Mouse (Mus musculus) forebrain, embryonic 14.5 days (tissue): Measurements from ENCODE around the gene Ric3. TPM values are rescaled to one million over a fixed set of nuclear protein-coding genes. Genes with fewer than 3 reads are reported as not detected.
A peak's percentile ranks its signal among the peaks of the same experiment; 100 is the strongest.
"Not testable (repeated sequence)": the region's sequence is repeated elsewhere in the genome, so short reads cannot be mapped to it uniquely, and the experiment has no call there.

Source experiments
- ATAC-seq: fragments of 200-750 bp; cut with Nextera tagmentation; 2 replicates; pipeline ENCODE4 v1.8.0; 2017; ENCODE audit warnings: mild to moderate bottlenecking, moderate library complexity
- DNase-seq: peaks from one replicate; pipeline ENCODE4 v3.0.0-alpha.2; 2015; ENCODE audit warnings: low spot score
- H3K27ac ChIP-seq: fragments of 300-500 bp; sonication (generic); 2 replicates; pipeline ENCODE4 v1.5.1; 2014; ENCODE audit warnings: low read depth, mild to moderate bottlenecking, control low read depth, low read length, moderate library complexity
- H3K27me3 ChIP-seq: fragments of 300-500 bp; sonication (generic); replicated peaks from 2 replicates; pipeline ENCODE4 v1.6.1; 2014; ENCODE audit warnings: low read length, control low read depth, mixed read lengths; ENCODE audit not compliant: control insufficient read depth, insufficient read depth
- H3K36me3 ChIP-seq: fragments of 300-500 bp; sonication (generic); 2 replicates; pipeline ENCODE4 v1.6.1; 2014; ENCODE audit warnings: low read length, control low read depth; ENCODE audit not compliant: control insufficient read depth, insufficient read depth
- H3K4me1 ChIP-seq: fragments of 300-500 bp; sonication (generic); 2 replicates; pipeline ENCODE4 v1.6.1; 2014; ENCODE audit warnings: antibody characterized with exemption, low read length, control low read depth; ENCODE audit not compliant: control insufficient read depth, insufficient read depth
- H3K4me2 ChIP-seq: fragments of 300-500 bp; sonication (generic); 2 replicates; pipeline ENCODE4 v1.6.1; 2014; ENCODE audit warnings: mild to moderate bottlenecking, control low read depth, low read length
- H3K4me3 ChIP-seq: fragments of 300-500 bp; sonication (generic); 2 replicates; pipeline ENCODE4 v1.5.1; 2014; ENCODE audit warnings: low read depth, low read length, control low read depth
- H3K9ac ChIP-seq: fragments of 300-500 bp; sonication (generic); 2 replicates; pipeline ENCODE4 v1.6.1; 2014; ENCODE audit warnings: mild to moderate bottlenecking, low read length, control low read depth, moderate library complexity
- H3K9me3 ChIP-seq: fragments of 300-500 bp; sonication (generic); replicated peaks from 2 replicates; pipeline ENCODE4 v1.6.1; 2016; ENCODE audit warnings: low read length, control low read depth, mixed read lengths; ENCODE audit not compliant: control insufficient read depth
- WGBS: fragments of 180-500 bp; shearing (Covaris S2); extraction: QIAGEN DNeasy Blood & Tissue Kit; methylation state at CpG from one replicate; pipeline ENCODE4 v1.1.7; 2014; 5-methylcytosine and 5-hydroxymethylcytosine counted together
- polyA plus RNA-seq: library from polyadenylated mRNA; unstranded; fragments of >200 nt; fragmentation: Nextera tagmentation; extraction: Ambion mirVana; gene quantifications from 2 replicates; pipeline ENCODE4 v1.2.1, GENCODE M21; 2014

Gene Ric3
- polyA plus RNA-seq, 1 experiment from 2014 or later, result 27.2 TPM

- Histone ChIP-seq H3K27me3 (no peaks in the 10 kb centered on the region), H3K9me3 (no peaks in the 10 kb centered on the region), H3K9ac (no peak overlapping the region), H3K4me3 (no peak overlapping the region), H3K27ac (no peak overlapping the region), H3K4me1 (no peaks in the 10 kb centered on the region), H3K36me3 (no peaks in the 10 kb centered on the region), H3K4me2 (no peak overlapping the region)
- ATAC-seq, result no peak
- 84% methylated on average over 3 of the region's 3 CpGs for WGBS
- DNase-seq, result no peak
Measured at GRCm38 (mm10) chr7:109101167-109101566, 18.0 kb upstream of the Ric3 start.

GRCm38 (mm10) chr7:109098145-109099018 lies 15.3 kb upstream of the Ric3 start:
- Histone ChIP-seq H3K9me3 (no peaks in the 10 kb centered on the region), H3K27me3 (no peaks in the 10 kb centered on the region)

GRCm38 (mm10) chr7:109097203-109097602 lies 14.1 kb upstream of the Ric3 start:
- 76% methylated on average over 7 of the region's 7 CpGs for WGBS

More at GRCm38 (mm10) chr7:109098145-109099018, 15.3 kb upstream of the Ric3 start:
- no peaks in the 10 kb centered on the region for H3K4me1 ChIP-seq
- ATAC-seq (peak; percentile 72), DNase-seq (peak; percentile 80)
- no peak overlapping the region for H3K27ac ChIP-seq
- H3K4me3 ChIP-seq, result no peak overlapping the region
- H3K9ac ChIP-seq, result no peak overlapping the region
- WGBS, result 22% methylated on average over 6 of the region's 6 CpGs
- no peak overlapping the region for H3K4me2 ChIP-seq
- H3K36me3 ChIP-seq, result no peaks in the 10 kb centered on the region

GRCm38 (mm10) chr7:109096618-109097017 lies 13.5 kb upstream of the Ric3 start:
- no peak overlapping the region for H3K9ac ChIP-seq

More at GRCm38 (mm10) chr7:109097203-109097602, 14.1 kb upstream of the Ric3 start:
- H3K27ac ChIP-seq, result no peak overlapping the region
- no peak for DNase-seq
- H3K4me3 ChIP-seq, result no peak overlapping the region
- no peak overlapping the region for H3K4me2 ChIP-seq
- H3K27me3 ChIP-seq, result no peaks in the 10 kb centered on the region
- no peak overlapping the region for H3K9ac ChIP-seq
- no peak for ATAC-seq
- no peaks in the 10 kb centered on the region for H3K36me3 ChIP-seq
- no peaks in the 10 kb centered on the region for H3K4me1 ChIP-seq
- H3K9me3 ChIP-seq, result no peaks in the 10 kb centered on the region

GRCm38 (mm10) chr7:109094294-109094693 lies 11.2 kb upstream of the Ric3 start:
- H3K27ac ChIP-seq, result no peak overlapping the region
- H3K4me3 ChIP-seq, result no peak overlapping the region
- no peaks in the 10 kb centered on the region for H3K4me1 ChIP-seq
- ATAC-seq (no peak), DNase-seq (no peak)
- no peaks in the 10 kb centered on the region for H3K36me3 ChIP-seq
- H3K27me3 ChIP-seq, result no peaks in the 10 kb centered on the region
- no peaks in the 10 kb centered on the region for H3K9me3 ChIP-seq
- H3K4me2 ChIP-seq, result no peak overlapping the region
- 83% methylated on average over 7 of the region's 7 CpGs for WGBS
- H3K9ac ChIP-seq, result no peak overlapping the region

More at GRCm38 (mm10) chr7:109096618-109097017, 13.5 kb upstream of the Ric3 start:
- 86% methylated on average over 4 of the region's 4 CpGs for WGBS
- DNase-seq (no peak), ATAC-seq (no peak)
- no peak overlapping the region for H3K4me2 ChIP-seq
- H3K4me3 ChIP-seq, result no peak overlapping the region
- no peaks in the 10 kb centered on the region for H3K27me3 ChIP-seq
- no peaks in the 10 kb centered on the region for H3K4me1 ChIP-seq
- no peaks in the 10 kb centered on the region for H3K36me3 ChIP-seq
- H3K27ac ChIP-seq, result no peak overlapping the region
- H3K9me3 ChIP-seq, result no peaks in the 10 kb centered on the region

- H3K4me1 ChIP-seq, H3K9me3 ChIP-seq, H3K36me3 ChIP-seq, H3K4me2 ChIP-seq, H3K27me3 ChIP-seq, ATAC-seq, DNase-seq, H3K4me3 ChIP-seq, H3K27ac ChIP-seq, H3K9ac ChIP-seq: not testable (repeated sequence)
- 90% methylated on average over 2 of the region's 2 CpGs for WGBS
Measured at GRCm38 (mm10) chr7:109091316-109091715, 8.2 kb upstream of the Ric3 start.

GRCm38 (mm10) chr7:109086946-109087345 lies 3.8 kb upstream of the Ric3 start:
- H3K4me3 ChIP-seq, result no peak overlapping the region
- peaks cover 5% of the 10 kb centered on the region for H3K4me1 ChIP-seq
- H3K36me3 ChIP-seq, result no peaks in the 10 kb centered on the region
- 22% methylated on average over 2 of the region's 2 CpGs for WGBS
- H3K27me3 ChIP-seq, result no peaks in the 10 kb centered on the region; the same call in 1 of the 2 replicates
- no peaks in the 10 kb centered on the region for H3K9me3 ChIP-seq
- no peak overlapping the region for H3K27ac ChIP-seq
- H3K9ac ChIP-seq, result no peak overlapping the region
- DNase-seq, result no peak
- ATAC-seq, result no peak
- no peak overlapping the region for H3K4me2 ChIP-seq

GRCm38 (mm10) chr7:109083813-109084184 lies 668 bp upstream of the Ric3 start:
- H3K9ac ChIP-seq, result no peak overlapping the region
- H3K27me3 ChIP-seq, result no peaks in the 10 kb centered on the region; the same call in 1 of the 2 replicates
- peak overlapping the region; percentile 73; the same call in 1 of the 2 replicates for H3K4me3 ChIP-seq
- no peak for ATAC-seq
- no peaks in the 10 kb centered on the region for H3K36me3 ChIP-seq
- peak overlapping the region; percentile 72; the same call in 1 of the 2 replicates for H3K4me2 ChIP-seq
- H3K27ac ChIP-seq, result no peak overlapping the region
- no peaks in the 10 kb centered on the region for H3K9me3 ChIP-seq
- no peak for DNase-seq
- 71% methylated on average over 4 of the region's 4 CpGs for WGBS
- H3K4me1 ChIP-seq, result peaks cover 5% of the 10 kb centered on the region
